Comparison of ENCODE assay signal across 13 mouse cellular contexts in genomic region chr2:66081876-66082275, GRCm38 (mm10). TPM values are rescaled to one million over a fixed set of nuclear protein-coding genes. Genes with fewer than 3 reads are reported as not detected.
DNase-seq lines count a peak whose midpoint lies in the region; ATAC-seq and TF ChIP-seq lines count a peak whose summit lies in the region.
"Had no signal": no experiment of that assay in that cellular context is flagged by ENCODE, and none has a peak within 500 bp of the region (broad histone marks: within the 10 kb centered on the region; RNA-seq: fewer than 3 reads in every experiment).

No protein-coding gene starts in this region.

- 62% methylated on average over 4 of the region's 4 CpGs for WGBS in forebrain, embryonic 14.5 days
- 90% methylated on average over 4 of the region's 4 CpGs for WGBS in forebrain, embryonic 12.5 days
- 62% methylated on average over 4 of the region's 4 CpGs for WGBS in lung, embryonic 14.5 days
- 45% methylated on average over 4 of the region's 4 CpGs for WGBS in lung, adult 2 months

- H3K27ac ChIP-seq in forebrain, embryonic 14.5 days (ENCODE audit: low read depth, low read length) = no peak overlapping the region
- no peak overlapping the region for H3K27ac ChIP-seq in forebrain, embryonic 12.5 days
- no peak overlapping the region for H3K27ac ChIP-seq in lung, embryonic 14.5 days (ENCODE audit: low read depth)
- H3K27ac ChIP-seq: heart, embryonic 13.5 days; hindbrain, embryonic 13.5 days; kidney, embryonic 15.5 days had no signal

- TF ChIP-seq POLR2A in lung, adult 2 months (IDR thresholded peaks at IDR 0.05; ENCODE audit: borderline replicate concordance, extremely low read depth, low read depth, low read length) = no peak

- no peak for TF ChIP-seq CTCF in lung, embryonic 14.5 days (IDR thresholded peaks at IDR 0.05; ENCODE audit: low read depth)
- TF ChIP-seq CTCF in lung, adult 2 months (IDR thresholded peaks at IDR 0.05; ENCODE audit: insufficient read depth, low read length) = no peak

- no peak overlapping the region for H3K4me3 ChIP-seq in forebrain, embryonic 14.5 days (ENCODE audit: low read depth, low read length)
- no peak overlapping the region for H3K4me3 ChIP-seq in forebrain, embryonic 12.5 days (replicated peaks)
- no peak overlapping the region for H3K4me3 ChIP-seq in lung, embryonic 14.5 days (ENCODE audit: low read depth, low read length)
- no peak overlapping the region for H3K4me3 ChIP-seq in lung, adult 2 months (replicated peaks; ENCODE audit: extremely low read depth, low read depth, low read length)
- H3K4me3 ChIP-seq: heart, embryonic 13.5 days; hindbrain, embryonic 13.5 days; kidney, embryonic 15.5 days had no signal

- peak; percentile 49 for DNase-seq in forebrain, embryonic 14.5 days (ENCODE audit: low spot score)
- DNase-seq in lung, embryonic 14.5 days = peak; percentile 51
- no peak for DNase-seq in lung, adult 2 months
- DNase-seq in adipocyte (ENCODE audit: low spot score) = peak; percentile 30
- peak; percentile 8 for DNase-seq in lung, postnatal 25 days (ENCODE audit: low spot score)
- DNase-seq: layer of hippocampus, postnatal 36 days; thymus, postnatal 14 days had no signal

- no peak overlapping the region for H3K9ac ChIP-seq in forebrain, embryonic 14.5 days (ENCODE audit: low read length)
- H3K9ac ChIP-seq in forebrain, embryonic 12.5 days = no peak overlapping the region
- no peak overlapping the region for H3K9ac ChIP-seq in lung, embryonic 14.5 days
- H3K9ac ChIP-seq: heart, embryonic 13.5 days; hindbrain, embryonic 13.5 days; kidney, embryonic 15.5 days had no signal

- no peaks in the 10 kb centered on the region for H3K36me3 ChIP-seq in forebrain, embryonic 14.5 days (ENCODE audit: control insufficient read depth, insufficient read depth, low read length)
- H3K36me3 ChIP-seq in forebrain, embryonic 12.5 days (replicated peaks) = no peaks in the 10 kb centered on the region
- H3K36me3 ChIP-seq in lung, embryonic 14.5 days (ENCODE audit: insufficient read depth) = no peaks in the 10 kb centered on the region
- H3K36me3 ChIP-seq: heart, embryonic 13.5 days; hindbrain, embryonic 13.5 days; kidney, embryonic 15.5 days had no signal

- H3K9me3 ChIP-seq in forebrain, embryonic 14.5 days (replicated peaks; ENCODE audit: control insufficient read depth, low read length) = no peaks in the 10 kb centered on the region
- H3K9me3 ChIP-seq in forebrain, embryonic 12.5 days = no peaks in the 10 kb centered on the region
- no peaks in the 10 kb centered on the region for H3K9me3 ChIP-seq in lung, embryonic 14.5 days (ENCODE audit: low read depth, low read length)
- H3K9me3 ChIP-seq: heart, embryonic 13.5 days; hindbrain, embryonic 13.5 days; kidney, embryonic 15.5 days had no signal

- H3K4me2 ChIP-seq in forebrain, embryonic 14.5 days (ENCODE audit: low read length) = no peak overlapping the region
- no peak overlapping the region for H3K4me2 ChIP-seq in forebrain, embryonic 12.5 days
- H3K4me2 ChIP-seq in lung, embryonic 14.5 days = no peak overlapping the region
- H3K4me2 ChIP-seq: heart, embryonic 13.5 days; hindbrain, embryonic 13.5 days; kidney, embryonic 15.5 days; liver, embryonic 11.5 days had no signal

- ATAC-seq in forebrain, embryonic 14.5 days = no peak
- ATAC-seq in forebrain, embryonic 12.5 days (ENCODE audit: low FRiP score) = no peak
- ATAC-seq in lung, embryonic 14.5 days (ENCODE audit: insufficient read depth) = no peak
- ATAC-seq in monocyte, adult 5-6 weeks (replicated peaks; ENCODE audit: insufficient number of reproducible peaks, low FRiP score, low TSS enrichment, poor library complexity, severe bottlenecking) = no peak

- no peaks in the 10 kb centered on the region for H3K4me1 ChIP-seq in forebrain, embryonic 14.5 days (ENCODE audit: control insufficient read depth, insufficient read depth, low read length)
- H3K4me1 ChIP-seq in forebrain, embryonic 12.5 days = no peaks in the 10 kb centered on the region
- H3K4me1 ChIP-seq in lung, embryonic 14.5 days (ENCODE audit: insufficient read depth) = no peaks in the 10 kb centered on the region
- H3K4me1 ChIP-seq in lung, adult 2 months (ENCODE audit: control insufficient read depth, insufficient read depth, low read length) = no peaks in the 10 kb centered on the region
- H3K4me1 ChIP-seq: hindbrain, embryonic 13.5 days; kidney, embryonic 15.5 days had no signal

- no peaks in the 10 kb centered on the region for H3K27me3 ChIP-seq in forebrain, embryonic 14.5 days (replicated peaks; ENCODE audit: control insufficient read depth, insufficient read depth, low read length)
- no peaks in the 10 kb centered on the region for H3K27me3 ChIP-seq in forebrain, embryonic 12.5 days
- H3K27me3 ChIP-seq in lung, embryonic 14.5 days (ENCODE audit: insufficient read depth, low read length) = no peaks in the 10 kb centered on the region
- H3K27me3 ChIP-seq: heart, embryonic 13.5 days; hindbrain, embryonic 13.5 days; kidney, embryonic 15.5 days had no signal

RNA-seq across cellular contexts. Expression of gene Galnt3, which starts 42.9 kb away (rescaled TPM):
- 0.63 and 1.6 TPM in 2 replicates for polyA plus RNA-seq in forebrain, embryonic 14.5 days (2014; fragmentation: Nextera tagmentation; extraction: Ambion mirVana)
- polyA plus RNA-seq in forebrain, embryonic 12.5 days (2016; fragmentation: Nextera tagmentation; extraction: Ambion mirVana) = 0.73 and 1.3 TPM in 2 replicates
- polyA plus RNA-seq in lung, embryonic 14.5 days (2014; fragmentation: Nextera tagmentation; extraction: Ambion mirVana) = 11.2 and 12.4 TPM in 2 replicates
- 2.7 and 5.1 TPM in 2 replicates for polyA plus RNA-seq in lung, adult 2 months (2012; rRNA removed)
- total RNA-seq in monocyte, adult 5-6 weeks (2017) = 2.9 to 20.3 TPM (median 4.0 TPM) in 3 replicates
